ENCODE assay signal across 8 mouse cellular contexts in the genomic region with DNA sequence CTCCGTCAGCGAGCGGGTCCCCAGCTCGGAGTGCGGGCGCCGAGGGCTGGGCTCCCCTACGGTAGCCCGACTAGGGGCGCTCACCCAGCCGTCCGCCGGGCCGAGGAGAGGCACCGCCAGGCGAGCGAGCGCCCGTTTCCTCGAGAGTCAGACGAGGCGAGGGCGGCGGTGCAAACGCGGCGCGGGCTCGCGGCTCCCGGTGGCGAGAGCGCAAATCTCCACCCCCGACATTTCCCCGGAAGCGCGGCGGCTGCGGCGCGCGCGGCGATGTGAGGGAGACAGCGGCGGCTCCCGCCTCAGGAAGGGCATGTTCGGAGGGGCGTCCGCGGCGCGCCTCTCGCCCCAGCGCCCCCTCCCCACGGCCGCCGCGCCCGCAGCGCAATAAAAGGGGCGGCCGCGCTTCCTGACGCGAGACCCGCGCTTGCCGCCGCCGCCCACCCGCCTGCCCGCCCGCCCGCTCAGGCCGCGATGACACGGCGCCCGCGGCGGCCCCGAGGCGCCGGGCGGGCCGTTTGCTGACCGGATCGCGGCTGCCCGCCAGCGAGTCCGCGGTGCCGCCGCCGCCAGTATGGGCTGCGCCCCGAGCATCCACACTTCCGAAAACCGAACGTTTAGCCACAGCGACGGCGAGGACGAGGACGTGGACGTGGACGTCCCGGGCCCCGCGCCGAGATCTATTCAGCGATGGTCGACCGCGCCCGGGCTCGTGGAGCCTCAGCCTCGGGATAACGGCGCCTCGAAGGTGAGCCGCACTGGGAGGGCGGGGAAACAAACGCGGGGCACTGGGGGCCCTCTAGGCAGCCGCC. TPM values are rescaled to one million over a fixed set of nuclear protein-coding genes. Genes with fewer than 3 reads are reported as not detected.
A peak's percentile ranks its signal among the peaks of the same experiment; 100 is the strongest.
DNase-seq lines count a peak whose midpoint lies in the region; ATAC-seq and TF ChIP-seq lines count a peak whose summit lies in the region.

A gene (plus strand): TSS at position 250 of the 806 bp plus-strand sequence.

- DNase-seq in ovary, postnatal 10 days (ENCODE audit: low spot score) = peak; percentile 12
- DNase-seq in ovary, adult 18-20 months (ENCODE audit: low spot score) = no peak
- DNase-seq in kidney, postnatal 25 days = peak; percentile 34 to 66
- peak; percentile 29 for DNase-seq in thymus, postnatal 14 days
- DNase-seq in cerebellum, adult 9-10 months = no peak

- under 1% methylated on average over 122 of the region's 128 CpGs for WGBS in bone marrow, adult 2 months
- WGBS in heart, embryonic 12.5 days = 1% methylated on average over 124 of the region's 128 CpGs
- WGBS in midbrain, embryonic 13.5 days = 1% methylated on average over 111 of the region's 128 CpGs

- TF ChIP-seq POLR2A in bone marrow, adult 2 months (IDR thresholded peaks at IDR 0.05; ENCODE audit: borderline replicate concordance, control insufficient read depth, low read depth, low read length) = no peak

- ATAC-seq in heart, embryonic 12.5 days (ENCODE audit: insufficient number of reproducible peaks, low FRiP score) = no peak
- ATAC-seq in midbrain, embryonic 13.5 days = peak; percentile 2; the same call in 1 of the 2 replicates

- peaks cover 9% of the 10 kb centered on the region for H3K27me3 ChIP-seq in heart, embryonic 12.5 days (replicated peaks)
- peaks cover 64% of the 10 kb centered on the region for H3K27me3 ChIP-seq in midbrain, embryonic 13.5 days

- H3K4me3 ChIP-seq in bone marrow, adult 2 months (replicated peaks; ENCODE audit: control insufficient read depth, low read depth, low read length) = peak within 1 kb of the TSS; percentile 69
- peak within 1 kb of the TSS; percentile 60 for H3K4me3 ChIP-seq in heart, embryonic 12.5 days
- H3K4me3 ChIP-seq in midbrain, embryonic 13.5 days (replicated peaks) = peak within 1 kb of the TSS; percentile 47

- no peaks in the 10 kb centered on the region for H3K36me3 ChIP-seq in heart, embryonic 12.5 days
- H3K36me3 ChIP-seq in midbrain, embryonic 13.5 days = no peaks in the 10 kb centered on the region

- peak within 1 kb of the TSS; percentile 71 for H3K9ac ChIP-seq in heart, embryonic 12.5 days
- peak within 1 kb of the TSS; percentile 43 for H3K9ac ChIP-seq in midbrain, embryonic 13.5 days (replicated peaks)

- H3K27ac ChIP-seq in bone marrow, adult 2 months (ENCODE audit: control insufficient read depth, insufficient read depth, low read depth, low read length, poor library complexity) = peak within 1 kb of the TSS; percentile 97
- H3K27ac ChIP-seq in heart, embryonic 12.5 days (ENCODE audit: poor library complexity, severe bottlenecking) = peak within 1 kb of the TSS; percentile 80
- peak within 1 kb of the TSS; percentile 10; the same call in 1 of the 2 replicates for H3K27ac ChIP-seq in midbrain, embryonic 13.5 days

- no peaks in the 10 kb centered on the region for H3K9me3 ChIP-seq in heart, embryonic 12.5 days (replicated peaks)
- no peaks in the 10 kb centered on the region for H3K9me3 ChIP-seq in midbrain, embryonic 13.5 days

- no peaks in the 10 kb centered on the region for H3K4me1 ChIP-seq in bone marrow, adult 2 months (ENCODE audit: control insufficient read depth, insufficient read depth, low read length)
- H3K4me1 ChIP-seq in heart, embryonic 12.5 days (replicated peaks) = peaks cover 25% of the 10 kb centered on the region
- peaks cover 18% of the 10 kb centered on the region for H3K4me1 ChIP-seq in midbrain, embryonic 13.5 days (replicated peaks)

- peak within 1 kb of the TSS; percentile 91 for H3K4me2 ChIP-seq in heart, embryonic 12.5 days
- peak within 1 kb of the TSS; percentile 62 for H3K4me2 ChIP-seq in midbrain, embryonic 13.5 days (replicated peaks)

- TF ChIP-seq CTCF in bone marrow, adult 2 months (IDR thresholded peaks at IDR 0.05; ENCODE audit: control insufficient read depth, insufficient read depth, low read length) = no peak

RNA-seq across cellular contexts. Expression of the gene that starts here (rescaled TPM):
- 3.0 and 6.7 TPM in 2 replicates for polyA plus RNA-seq in bone marrow, adult 2 months (2011; ENCODE audit: insufficient read depth, insufficient read length, low replicate concordance, missing spikeins)
- 3.8 and 3.9 TPM in 2 replicates for polyA plus RNA-seq in heart, embryonic 12.5 days (2016; fragmentation: Nextera tagmentation; extraction: Ambion mirVana)
- 1.8 and 2.5 TPM in 2 replicates for polyA plus RNA-seq in midbrain, embryonic 13.5 days (2015; fragmentation: Nextera tagmentation; extraction: Ambion mirVana)

Comparison
In these comparisons a context has a peak if more than half of its experiments do, and no peak if none do; other contexts are left out.
1. DNase-seq: peak in ovary, postnatal 10 days (single experiment), kidney, postnatal 25 days (2 of 2) and thymus, postnatal 14 days (single experiment); none in ovary, adult 18-20 months (single experiment) and cerebellum, adult 9-10 months (single experiment).
2. H3K27ac ChIP-seq: peak in every context shown above with its lines; median percentile 97 in bone marrow, adult 2 months; 80 in heart, embryonic 12.5 days; 10 in midbrain, embryonic 13.5 days.
3. Peak in every context shown above with its lines, with median percentiles within 50 percentile points of each other: H3K4me3 ChIP-seq.